Mouse (Mus musculus) right cerebral cortex, postnatal 4 days (tissue): ENCODE measurements at regions not wholly inside any gene's neighbourhood (a gene's known extent, or its start where the extent isn't known, plus 50 kb on each side); places are given as distances from the start of the nearest gene placed in this dataset.

ENCODE experiments used
- DNase-seq: peaks from one replicate; pipeline ENCODE4 v3.0.0-alpha.2; 2022

DNA sequence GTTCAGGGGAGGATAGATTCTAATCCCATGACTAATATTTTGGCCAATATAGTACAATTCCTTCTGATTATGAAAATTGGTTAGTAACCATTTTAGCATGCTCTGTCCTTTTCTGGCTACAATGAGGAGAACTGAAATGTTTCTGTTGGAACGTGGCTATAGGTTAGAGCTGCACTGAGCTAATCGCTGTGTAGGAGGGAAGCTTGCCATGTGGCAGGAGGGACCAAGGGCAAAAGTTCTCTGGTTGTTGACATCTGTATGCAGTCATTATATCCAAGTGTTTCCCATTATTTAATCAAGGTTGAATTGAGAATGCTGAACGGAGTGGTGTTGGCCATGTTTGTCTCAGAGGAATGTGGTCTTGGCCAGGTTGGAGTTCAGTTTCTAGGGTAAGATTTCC is 253.5 kb downstream of the Fam173b start:
- DNase-seq, result no peak

- DNase-seq, result no peak
These were observed 267.4 kb downstream of the Fam173b start for GRCm38 (mm10) chr15:31869100-31869499.

DNA sequence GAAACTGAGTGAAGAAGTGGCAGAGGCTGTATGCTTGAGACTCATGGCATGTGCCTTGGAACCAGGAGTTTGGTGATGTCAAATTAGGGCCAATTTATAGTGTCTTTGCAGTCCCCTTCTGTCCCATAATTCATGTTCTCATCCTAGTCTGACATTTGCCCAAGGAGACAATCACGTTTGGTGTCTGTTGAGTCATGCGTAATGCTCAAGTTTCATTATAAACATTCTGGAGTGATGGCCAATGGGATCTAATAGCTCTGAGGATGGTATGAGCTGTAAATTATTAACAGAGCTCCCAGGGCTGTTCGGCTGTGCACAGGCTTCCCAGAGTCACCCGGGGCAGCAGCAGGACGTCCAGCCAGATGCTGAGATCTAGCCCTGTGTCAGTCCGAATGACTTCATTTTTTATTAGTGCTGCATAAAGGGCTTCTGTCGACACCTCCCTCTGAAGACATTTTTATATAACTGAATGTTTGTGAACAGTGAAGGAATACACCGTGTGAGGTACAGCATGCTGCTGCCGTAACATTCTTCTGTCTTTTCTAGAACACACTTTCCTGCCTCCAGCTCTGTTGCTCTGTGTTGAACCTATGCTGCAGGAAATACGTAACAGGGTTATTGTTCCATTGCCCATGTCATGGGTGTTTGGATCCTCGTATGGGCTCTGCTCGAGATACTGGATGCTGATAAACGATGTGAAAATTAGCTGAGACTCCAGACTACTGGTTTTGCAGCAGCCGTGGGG is 268.2 kb downstream of the Fam173b start:
- no peak for DNase-seq

GRCm38 (mm10) chr15:31875436-31875835 is 273.8 kb downstream of the Fam173b start:
- DNase-seq, result no peak

DNA sequence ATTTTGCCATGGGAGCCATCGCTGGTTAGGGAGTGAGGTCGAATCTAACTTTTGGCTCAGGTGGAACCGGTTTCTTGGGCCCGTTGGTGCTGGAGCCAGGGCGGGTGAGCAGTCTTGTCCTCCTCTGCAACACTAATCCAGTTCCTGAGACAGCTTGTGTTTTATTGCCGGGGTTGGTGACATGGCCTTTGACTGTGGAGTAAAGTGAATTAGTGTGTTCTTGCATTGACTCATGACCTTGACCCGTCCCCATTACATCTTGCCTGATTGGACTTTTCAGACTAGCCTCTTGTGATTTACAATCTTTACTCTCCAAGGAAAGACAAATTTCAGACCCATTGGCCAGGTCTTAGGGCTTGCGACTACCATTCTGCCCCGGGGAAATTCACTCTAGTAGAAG is 278.8 kb downstream of the Fam173b start:
- no peak for DNase-seq

DNA sequence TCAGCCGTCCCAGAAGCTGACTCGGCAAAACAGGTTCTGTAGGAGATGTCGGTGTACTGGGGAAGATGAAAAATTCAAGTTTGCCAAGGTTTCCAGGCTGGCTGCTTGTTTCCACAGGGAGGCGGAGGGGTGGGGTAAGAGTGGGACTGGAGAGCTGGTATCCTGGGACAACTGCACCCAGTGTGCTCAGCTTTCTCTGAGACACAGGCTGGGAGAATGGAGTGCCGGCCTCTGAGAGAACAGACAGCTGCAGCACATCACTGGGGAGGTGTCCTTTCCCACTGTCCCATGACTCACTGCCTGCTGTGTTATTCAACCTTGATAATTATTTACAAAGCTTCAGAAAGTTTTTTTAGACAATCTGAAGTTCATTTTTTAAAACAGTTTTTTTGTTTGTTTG is 280.7 kb downstream of the Fam173b start:
- no peak for DNase-seq

DNA sequence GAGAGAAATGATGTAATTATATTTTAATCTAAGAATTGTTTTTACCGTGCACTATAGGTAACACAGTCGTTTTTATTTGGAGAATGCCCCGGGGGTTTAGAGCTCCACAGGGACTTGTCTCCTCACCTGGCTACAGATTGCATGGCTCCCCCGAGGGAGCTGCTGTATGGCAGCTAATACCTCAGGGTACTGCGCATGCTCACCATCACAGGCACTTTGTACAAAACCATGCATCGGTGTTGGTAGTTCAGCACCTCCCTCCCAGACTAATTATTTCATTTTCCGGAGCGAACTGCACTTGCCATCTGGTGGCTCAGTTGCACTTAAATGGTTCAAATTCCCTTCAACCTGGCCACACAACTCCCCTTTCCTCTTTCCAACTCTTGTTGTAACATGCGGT is 281.9 kb downstream of the Fam173b start:
- DNase-seq, result no peak

- DNase-seq, result no peak
These were observed 278.0 kb upstream of the Tas2r119 start for GRCm38 (mm10) chr15:31898904-31899650.

DNA sequence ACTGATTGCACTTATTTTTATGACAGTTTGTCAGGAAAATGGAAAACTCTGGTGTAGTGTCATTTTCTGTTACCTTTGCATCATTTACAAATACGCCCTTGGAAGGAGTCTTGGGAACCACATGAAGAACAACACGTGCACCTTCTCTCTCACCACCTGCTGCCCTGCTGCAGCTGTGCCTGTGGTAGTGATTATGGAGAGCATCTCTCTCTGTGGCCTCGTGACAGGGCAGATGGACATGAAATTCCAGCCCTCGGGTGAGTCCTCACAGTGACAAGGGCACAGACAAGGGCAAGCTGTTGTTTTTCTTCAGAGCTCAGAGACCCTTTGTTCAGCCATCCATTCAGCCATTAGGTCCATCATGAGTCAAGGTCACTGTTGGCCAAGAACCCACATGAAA is 276.8 kb upstream of the Tas2r119 start:
- DNase-seq, result no peak

GRCm38 (mm10) chr15:31908432-31908831 is 268.7 kb upstream of the Tas2r119 start:
- DNase-seq, result no peak

- DNase-seq, result no peak
These were observed 265.1 kb upstream of the Tas2r119 start for GRCm38 (mm10) chr15:31911978-31912377.

DNA sequence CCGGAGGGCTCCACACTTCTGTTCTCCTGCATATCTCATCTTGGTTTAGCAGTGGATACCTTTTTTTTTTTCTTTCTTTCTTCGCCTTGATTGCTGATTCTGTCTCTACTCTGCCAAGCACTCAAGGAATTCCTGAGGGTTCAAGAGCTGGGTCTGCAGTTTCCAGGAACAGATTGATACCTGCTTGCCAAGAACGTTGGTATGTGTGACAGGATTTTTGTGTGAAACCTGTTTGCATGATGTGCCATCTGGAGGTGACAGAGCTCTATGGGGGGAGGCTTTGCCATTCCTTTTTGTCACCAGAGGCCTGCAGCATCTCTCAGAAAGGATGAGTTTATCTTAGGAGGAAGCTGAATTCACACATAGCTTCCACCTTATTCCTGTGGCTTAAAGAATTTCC is 255.6 kb upstream of the Tas2r119 start:
- DNase-seq, result no peak

DNA sequence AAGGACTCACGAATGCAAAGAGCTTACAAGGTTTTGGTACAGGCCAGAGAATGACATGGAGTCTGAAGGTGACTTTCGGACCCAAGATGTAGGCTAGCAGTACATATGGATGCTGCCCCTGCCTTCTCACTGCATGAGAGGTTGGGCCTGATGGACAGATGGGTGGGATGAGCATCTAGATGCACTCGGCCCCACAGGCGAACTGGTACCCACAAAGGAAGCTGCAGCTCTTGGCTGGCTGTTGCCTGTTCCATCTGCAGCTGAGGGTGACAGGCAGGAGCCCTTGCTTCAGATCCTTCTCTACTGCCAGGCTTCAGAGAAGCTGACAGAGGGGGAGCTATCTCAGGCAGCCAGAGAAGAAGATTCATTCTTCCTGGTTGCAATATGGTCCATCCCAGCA is 216.8 kb upstream of the Tas2r119 start:
- DNase-seq, result no peak

- DNase-seq, result no peak
These were observed 215.1 kb upstream of the Tas2r119 start for GRCm38 (mm10) chr15:31961963-31962362.

- no peak for DNase-seq
These were observed 212.2 kb upstream of the Tas2r119 start for GRCm38 (mm10) chr15:31964911-31965310.

DNA sequence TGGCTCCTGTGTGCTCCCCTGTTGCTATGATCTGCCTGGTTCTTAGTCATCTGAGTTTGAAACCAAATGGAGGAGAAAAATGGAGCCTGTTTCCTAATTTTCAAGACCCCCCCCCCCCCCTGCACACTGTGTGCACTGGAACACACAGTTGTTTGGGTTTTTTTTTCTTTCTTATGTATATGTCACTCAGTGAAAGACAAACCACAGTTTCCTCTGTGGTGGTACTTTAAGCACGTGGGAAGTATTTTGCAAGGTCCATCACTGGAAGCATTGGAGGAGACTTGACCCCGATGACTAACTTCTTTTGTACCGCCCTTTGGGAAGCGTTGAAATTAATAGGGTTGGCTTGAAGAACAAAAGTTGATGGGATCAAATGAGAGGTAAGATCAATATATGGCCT is 211.5 kb upstream of the Tas2r119 start:
- no peak for DNase-seq

DNA sequence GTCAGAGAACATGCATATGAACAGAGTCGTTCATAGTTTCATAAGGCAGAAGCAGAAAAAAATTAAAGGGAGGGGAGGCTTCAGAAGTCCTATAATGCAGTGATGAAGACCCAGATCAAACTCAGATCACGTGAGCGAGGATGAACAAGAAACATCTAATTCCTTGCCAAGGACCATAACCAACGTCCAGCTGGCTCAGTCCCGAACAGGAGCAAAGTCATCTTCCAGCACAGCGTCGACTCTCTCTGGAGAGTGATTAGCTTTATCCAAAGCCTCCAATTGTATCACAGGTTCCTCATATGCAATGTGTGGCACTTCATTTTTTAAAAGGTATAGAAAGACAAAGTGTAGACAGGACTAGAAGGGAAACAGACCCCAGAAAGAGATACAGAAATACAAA is 204.2 kb upstream of the Tas2r119 start:
- DNase-seq, result no peak

GRCm38 (mm10) chr15:31973889-31974288 is 203.2 kb upstream of the Tas2r119 start:
- no peak for DNase-seq

DNA sequence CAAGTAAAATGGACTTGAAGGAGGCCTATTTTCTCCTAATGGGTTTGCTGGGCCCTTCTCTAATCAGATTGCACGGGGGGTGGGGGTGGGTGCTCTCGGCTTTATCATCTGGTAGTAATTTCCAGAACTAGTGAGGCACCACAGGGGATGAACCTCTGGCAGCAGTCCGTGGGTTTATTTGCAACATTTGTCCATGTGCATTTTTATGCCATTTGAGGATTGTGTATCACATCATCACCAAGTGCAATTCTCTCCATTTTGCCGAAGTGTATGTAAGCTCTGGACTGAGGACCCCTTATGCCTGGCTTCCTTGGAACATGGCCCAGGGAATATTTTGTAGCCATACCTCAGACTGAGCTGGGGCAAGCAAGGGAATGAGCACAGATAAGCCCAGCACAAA is 200.6 kb upstream of the Tas2r119 start:
- no peak for DNase-seq

DNA sequence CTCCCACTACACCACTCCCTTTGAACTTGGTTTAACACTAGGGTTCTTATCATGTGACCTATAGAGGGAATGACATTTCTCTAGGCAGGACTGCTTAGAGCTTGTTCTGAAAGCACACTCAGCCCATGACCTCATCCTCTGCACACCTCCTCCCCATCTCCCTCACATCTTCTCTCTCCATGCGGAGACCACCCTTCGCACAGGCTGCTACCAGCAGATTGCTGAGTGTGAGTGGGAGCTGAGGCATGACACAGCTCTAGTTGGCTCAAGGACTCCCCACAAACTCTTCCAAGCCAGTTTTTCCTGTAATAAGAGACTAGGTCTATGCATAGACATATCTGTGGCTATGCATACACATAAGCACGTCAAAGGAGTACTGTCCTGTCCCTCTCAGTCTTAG is 199.5 kb upstream of the Tas2r119 start:
- no peak for DNase-seq

DNA sequence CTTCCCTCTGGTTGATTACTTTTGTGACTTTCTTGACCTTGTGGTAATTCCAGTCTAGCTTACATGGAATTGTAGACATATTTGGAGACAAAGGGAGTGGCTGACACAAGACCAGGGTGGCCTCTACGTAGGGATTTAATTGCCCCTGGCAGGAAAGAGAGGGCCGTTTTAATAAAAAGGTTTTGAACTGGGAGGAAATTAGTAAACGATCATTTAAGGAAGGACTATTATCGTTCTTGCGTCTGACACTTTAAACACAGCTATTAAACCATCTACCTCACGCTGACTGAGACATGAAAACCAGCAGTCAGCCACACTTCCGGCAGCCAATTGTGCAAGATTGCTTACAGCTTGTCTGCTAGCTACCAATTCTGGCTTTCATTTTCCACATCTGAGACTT is 197.1 kb upstream of the Tas2r119 start:
- DNase-seq, result no peak

GRCm38 (mm10) chr15:31980791-31981190 is 196.3 kb upstream of the Tas2r119 start:
- no peak for DNase-seq

- DNase-seq, result no peak
These were observed 189.8 kb upstream of the Tas2r119 start for GRCm38 (mm10) chr15:31987291-31987690.

GRCm38 (mm10) chr15:31989093-31989492 is 188.0 kb upstream of the Tas2r119 start:
- no peak for DNase-seq
